ENCODE assay signal across 11 mouse cellular contexts in genomic region chr2:50810336-50811066, GRCm38 (mm10).
A peak's percentile ranks its signal among the peaks of the same experiment; 100 is the strongest.
DNase-seq lines count a peak whose midpoint lies in the region; ATAC-seq and TF ChIP-seq lines count a peak whose summit lies in the region.
"Had no signal": no experiment of that assay in that cellular context is flagged by ENCODE, and none has a peak within 500 bp of the region (broad histone marks: within the 10 kb centered on the region; RNA-seq: fewer than 3 reads in every experiment).

No protein-coding gene starts in this region.

- no peak for TF ChIP-seq CTCF in lung, embryonic 14.5 days (IDR thresholded peaks at IDR 0.05; ENCODE audit: low read depth)

- no peaks in the 10 kb centered on the region for H3K9me3 ChIP-seq in lung, embryonic 14.5 days (ENCODE audit: low read depth, low read length)
- H3K9me3 ChIP-seq in embryonic facial prominence, embryonic 13.5 days: no peaks in the 10 kb centered on the region
- no peaks in the 10 kb centered on the region for H3K9me3 ChIP-seq in hindbrain, embryonic 14.5 days (ENCODE audit: control insufficient read depth, low read length)
- no peaks in the 10 kb centered on the region for H3K9me3 ChIP-seq in neural tube, embryonic 13.5 days
- H3K9me3 ChIP-seq: intestine, embryonic 15.5 days had no signal

- H3K9ac ChIP-seq in lung, embryonic 14.5 days: no peak overlapping the region
- 0 out of 2 replicates have a peak overlapping the region, but pooled peaks have one; percentile 4 for H3K9ac ChIP-seq in embryonic facial prominence, embryonic 13.5 days
- no peak overlapping the region for H3K9ac ChIP-seq in hindbrain, embryonic 14.5 days
- H3K9ac ChIP-seq in neural tube, embryonic 13.5 days: peak overlapping the region; percentile 17; the same call in 1 of the 2 replicates
- H3K9ac ChIP-seq: intestine, embryonic 15.5 days had no signal

- 11% methylated on average over 5 of the region's 5 CpGs for WGBS in lung, embryonic 14.5 days
- WGBS in embryonic facial prominence, embryonic 13.5 days: 15% methylated on average over 5 of the region's 5 CpGs
- 12% methylated on average over 5 of the region's 5 CpGs for WGBS in hindbrain, embryonic 14.5 days
- WGBS in neural tube, embryonic 13.5 days: 19% methylated on average over 5 of the region's 5 CpGs

- no peak overlapping the region for H3K4me2 ChIP-seq in lung, embryonic 14.5 days
- H3K4me2 ChIP-seq in embryonic facial prominence, embryonic 13.5 days: no peak overlapping the region
- H3K4me2 ChIP-seq in hindbrain, embryonic 14.5 days (replicated peaks): no peak overlapping the region
- 0 out of 2 replicates have a peak overlapping the region, but pooled peaks have one; percentile 11 for H3K4me2 ChIP-seq in neural tube, embryonic 13.5 days
- H3K4me2 ChIP-seq: intestine, embryonic 15.5 days had no signal

- no peak overlapping the region; the same call in 1 of the 2 replicates for H3K27ac ChIP-seq in lung, embryonic 14.5 days (ENCODE audit: low read depth)
- H3K27ac ChIP-seq in embryonic facial prominence, embryonic 13.5 days: no peak overlapping the region
- peak overlapping the region; percentile 43 for H3K27ac ChIP-seq in hindbrain, embryonic 14.5 days
- peak overlapping the region; percentile 42 for H3K27ac ChIP-seq in neural tube, embryonic 13.5 days (replicated peaks)
- H3K27ac ChIP-seq: intestine, embryonic 15.5 days had no signal

- peak; percentile 46 for DNase-seq in lung, embryonic 14.5 days
- no peak for DNase-seq in lung, postnatal 10 days
- DNase-seq in hindbrain, embryonic 14.5 days (ENCODE audit: low spot score): peak; percentile 41
- no peak for DNase-seq in left cerebral cortex, adult 11 months (ENCODE audit: low spot score)
- DNase-seq in cerebellum, adult 9-11 months: no peak
- DNase-seq: layer of hippocampus, adult 9-11 months; lung, postnatal 36 days; thymus, postnatal 4 days had no signal

- H3K27me3 ChIP-seq in lung, embryonic 14.5 days (ENCODE audit: insufficient read depth, low read length): no peaks in the 10 kb centered on the region
- no peaks in the 10 kb centered on the region for H3K27me3 ChIP-seq in embryonic facial prominence, embryonic 13.5 days
- H3K27me3 ChIP-seq in hindbrain, embryonic 14.5 days (ENCODE audit: control insufficient read depth, insufficient read depth, low read length): no peaks in the 10 kb centered on the region
- no peaks in the 10 kb centered on the region for H3K27me3 ChIP-seq in neural tube, embryonic 13.5 days
- H3K27me3 ChIP-seq: intestine, embryonic 15.5 days had no signal

- no peak overlapping the region for H3K4me3 ChIP-seq in lung, embryonic 14.5 days (ENCODE audit: low read depth, low read length)
- H3K4me3 ChIP-seq in embryonic facial prominence, embryonic 13.5 days: no peak overlapping the region
- no peak overlapping the region for H3K4me3 ChIP-seq in hindbrain, embryonic 14.5 days (replicated peaks; ENCODE audit: low read length)
- no peak overlapping the region for H3K4me3 ChIP-seq in neural tube, embryonic 13.5 days
- H3K4me3 ChIP-seq: intestine, embryonic 15.5 days had no signal

- H3K36me3 ChIP-seq in lung, embryonic 14.5 days (ENCODE audit: insufficient read depth): no peaks in the 10 kb centered on the region
- H3K36me3 ChIP-seq in embryonic facial prominence, embryonic 13.5 days: no peaks in the 10 kb centered on the region
- no peaks in the 10 kb centered on the region for H3K36me3 ChIP-seq in hindbrain, embryonic 14.5 days (replicated peaks; ENCODE audit: control insufficient read depth, insufficient read depth)
- no peaks in the 10 kb centered on the region for H3K36me3 ChIP-seq in neural tube, embryonic 13.5 days
- H3K36me3 ChIP-seq: intestine, embryonic 15.5 days had no signal

- peak; percentile 52; the same call in 1 of the 2 replicates for ATAC-seq in lung, embryonic 14.5 days (ENCODE audit: insufficient read depth)
- ATAC-seq in embryonic facial prominence, embryonic 13.5 days (ENCODE audit: insufficient number of reproducible peaks, insufficient read depth, low FRiP score, low TSS enrichment, low read depth): no peak
- ATAC-seq in hindbrain, embryonic 14.5 days (ENCODE audit: low FRiP score): 0 out of 2 replicates have a peak, but pooled peaks have one; percentile 27
- ATAC-seq in neural tube, embryonic 13.5 days (ENCODE audit: low read depth): no peak
- ATAC-seq: intestine, embryonic 15.5 days had no signal

- H3K4me1 ChIP-seq in lung, embryonic 14.5 days (ENCODE audit: insufficient read depth): no peaks in the 10 kb centered on the region
- H3K4me1 ChIP-seq in embryonic facial prominence, embryonic 13.5 days: peaks cover 22% of the 10 kb centered on the region
- H3K4me1 ChIP-seq in hindbrain, embryonic 14.5 days (replicated peaks; ENCODE audit: control insufficient read depth, insufficient read depth, low read length): peaks cover 22% of the 10 kb centered on the region
- peaks cover 18% of the 10 kb centered on the region for H3K4me1 ChIP-seq in neural tube, embryonic 13.5 days (replicated peaks)
- H3K4me1 ChIP-seq: intestine, embryonic 15.5 days had no signal

Comparison
In these comparisons a context has a peak if more than half of its experiments do, and no peak if none do; other contexts are left out.
1. DNase-seq: peak in lung, embryonic 14.5 days (single experiment) and hindbrain, embryonic 14.5 days (single experiment); none in lung, postnatal 10 days (single experiment), left cerebral cortex, adult 11 months (single experiment) and cerebellum, adult 9-11 months (single experiment).
2. ATAC-seq: peak in lung, embryonic 14.5 days (single experiment) and hindbrain, embryonic 14.5 days (single experiment); none in embryonic facial prominence, embryonic 13.5 days (single experiment) and neural tube, embryonic 13.5 days (single experiment).
3. H3K27ac ChIP-seq: peak in hindbrain, embryonic 14.5 days (single experiment) and neural tube, embryonic 13.5 days (single experiment); none in lung, embryonic 14.5 days (single experiment) and embryonic facial prominence, embryonic 13.5 days (single experiment).
4. H3K9ac ChIP-seq: peak in embryonic facial prominence, embryonic 13.5 days (single experiment) and neural tube, embryonic 13.5 days (single experiment); none in lung, embryonic 14.5 days (single experiment) and hindbrain, embryonic 14.5 days (single experiment).